Comparison of ENCODE assay signal across 13 mouse cellular contexts in the genomic region with DNA sequence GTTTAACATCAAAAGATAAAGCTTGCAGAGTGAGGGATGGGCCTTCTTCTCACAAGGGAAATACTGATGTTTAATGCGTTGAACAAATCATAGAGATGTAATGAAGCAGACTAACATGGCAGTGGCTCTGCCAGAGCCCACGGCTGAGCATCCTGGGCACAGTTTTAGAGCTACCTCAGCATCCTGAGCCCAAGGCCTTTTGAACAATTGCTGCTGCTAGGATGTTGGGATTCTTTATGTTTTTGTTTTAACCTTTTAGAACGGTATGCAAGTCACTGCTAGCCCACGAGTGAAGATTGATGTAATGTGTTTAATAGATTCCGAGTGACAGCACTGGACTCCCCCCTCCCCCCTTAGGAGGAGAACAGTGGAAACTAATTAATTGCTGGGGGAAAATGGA. TPM values are rescaled to one million over a fixed set of nuclear protein-coding genes. Genes with fewer than 3 reads are reported as not detected.
DNase-seq lines count a peak whose midpoint lies in the region; ATAC-seq lines count a peak whose summit lies in the region.
"Had no signal": no experiment of that assay in that cellular context is flagged by ENCODE, and none has a peak within 500 bp of the region (broad histone marks: within the 10 kb centered on the region; RNA-seq: fewer than 3 reads in every experiment).

No protein-coding gene starts in this region.

- H3K27ac ChIP-seq in forebrain, embryonic 11.5 days (ENCODE audit: low read depth, low read length) = 0 out of 2 replicates have a peak overlapping the region, but pooled peaks have one; percentile 38
- no peak overlapping the region for H3K27ac ChIP-seq in forebrain, embryonic 10.5 days
- peak overlapping the region; percentile 84 for H3K27ac ChIP-seq in hindbrain, embryonic 13.5 days
- H3K27ac ChIP-seq in midbrain, embryonic 15.5 days = peak overlapping the region; percentile 84
- no peak overlapping the region for H3K27ac ChIP-seq in heart, embryonic 10.5 days
- H3K27ac ChIP-seq: embryonic facial prominence, embryonic 12.5 days had no signal

- H3K27me3 ChIP-seq in forebrain, embryonic 11.5 days (ENCODE audit: control insufficient read depth, insufficient read depth, low read length) = no peaks in the 10 kb centered on the region
- no peaks in the 10 kb centered on the region for H3K27me3 ChIP-seq in forebrain, embryonic 10.5 days (ENCODE audit: poor library complexity, severe bottlenecking)
- H3K27me3 ChIP-seq in hindbrain, embryonic 13.5 days = no peaks in the 10 kb centered on the region
- H3K27me3 ChIP-seq in midbrain, embryonic 15.5 days (replicated peaks) = no peaks in the 10 kb centered on the region
- H3K27me3 ChIP-seq in heart, embryonic 10.5 days (ENCODE audit: insufficient read depth, poor library complexity, severe bottlenecking) = no peaks in the 10 kb centered on the region
- H3K27me3 ChIP-seq: embryonic facial prominence, embryonic 12.5 days had no signal

- no peak for DNase-seq in forebrain, embryonic 11.5 days (ENCODE audit: low spot score)
- DNase-seq in forebrain, embryonic 10.5 days (ENCODE audit: extremely low spot score, low spot score) = no peak
- DNase-seq in cerebellum, adult 9-10 months = peak; percentile 71
- DNase-seq in kidney, postnatal 10 days = no peak
- no peak for DNase-seq in heart, postnatal 4 days
- no peak for DNase-seq in heart, embryonic 10.5 days (ENCODE audit: low spot score)
- DNase-seq: adrenal gland, adult 8-10 months; gastrocnemius, postnatal 25 days had no signal

- WGBS in forebrain, embryonic 11.5 days = 25% methylated on average over 5 of the region's 5 CpGs
- WGBS in forebrain, embryonic 10.5 days = 49% methylated on average over 5 of the region's 5 CpGs
- 15% methylated on average over 5 of the region's 5 CpGs for WGBS in hindbrain, embryonic 13.5 days
- WGBS in midbrain, embryonic 15.5 days = 21% methylated on average over 5 of the region's 5 CpGs
- WGBS in heart, embryonic 10.5 days = 61% methylated on average over 5 of the region's 5 CpGs

- no peaks in the 10 kb centered on the region for H3K9me3 ChIP-seq in forebrain, embryonic 11.5 days (ENCODE audit: control insufficient read depth, low read length)
- no peaks in the 10 kb centered on the region for H3K9me3 ChIP-seq in forebrain, embryonic 10.5 days
- no peaks in the 10 kb centered on the region for H3K9me3 ChIP-seq in hindbrain, embryonic 13.5 days
- no peaks in the 10 kb centered on the region for H3K9me3 ChIP-seq in midbrain, embryonic 15.5 days
- H3K9me3 ChIP-seq in heart, embryonic 10.5 days = no peaks in the 10 kb centered on the region
- H3K9me3 ChIP-seq: embryonic facial prominence, embryonic 12.5 days had no signal

- no peaks in the 10 kb centered on the region for H3K36me3 ChIP-seq in forebrain, embryonic 11.5 days (ENCODE audit: control insufficient read depth, insufficient read depth, low read length)
- no peaks in the 10 kb centered on the region for H3K36me3 ChIP-seq in forebrain, embryonic 10.5 days (replicated peaks)
- H3K36me3 ChIP-seq in hindbrain, embryonic 13.5 days = no peaks in the 10 kb centered on the region
- H3K36me3 ChIP-seq in midbrain, embryonic 15.5 days (replicated peaks) = no peaks in the 10 kb centered on the region
- no peaks in the 10 kb centered on the region for H3K36me3 ChIP-seq in heart, embryonic 10.5 days
- H3K36me3 ChIP-seq: embryonic facial prominence, embryonic 12.5 days had no signal

- no peak overlapping the region for H3K4me3 ChIP-seq in forebrain, embryonic 11.5 days (ENCODE audit: low read depth, low read length)
- H3K4me3 ChIP-seq in forebrain, embryonic 10.5 days = no peak overlapping the region
- H3K4me3 ChIP-seq in hindbrain, embryonic 13.5 days = peak overlapping the region; percentile 41
- peak overlapping the region; percentile 51 for H3K4me3 ChIP-seq in midbrain, embryonic 15.5 days
- no peak overlapping the region for H3K4me3 ChIP-seq in heart, embryonic 10.5 days
- H3K4me3 ChIP-seq: embryonic facial prominence, embryonic 12.5 days had no signal

- peaks cover 4% of the 10 kb centered on the region; the same call in 1 of the 2 replicates for H3K4me1 ChIP-seq in forebrain, embryonic 11.5 days (replicated peaks; ENCODE audit: control insufficient read depth, insufficient read depth, low read length)
- H3K4me1 ChIP-seq in forebrain, embryonic 10.5 days = peaks cover 32% of the 10 kb centered on the region
- peaks cover 15% of the 10 kb centered on the region for H3K4me1 ChIP-seq in hindbrain, embryonic 13.5 days (replicated peaks)
- 0 out of 2 replicates have a peak, but pooled peaks cover 2% of the 10 kb centered on the region for H3K4me1 ChIP-seq in midbrain, embryonic 15.5 days
- no peaks in the 10 kb centered on the region for H3K4me1 ChIP-seq in heart, embryonic 10.5 days
- H3K4me1 ChIP-seq: embryonic facial prominence, embryonic 12.5 days had no signal

- no peak overlapping the region for H3K4me2 ChIP-seq in forebrain, embryonic 11.5 days (ENCODE audit: low read depth, low read length, severe bottlenecking)
- peak overlapping the region; percentile 45 for H3K4me2 ChIP-seq in hindbrain, embryonic 13.5 days
- H3K4me2 ChIP-seq in midbrain, embryonic 15.5 days = peak overlapping the region; percentile 41
- H3K4me2 ChIP-seq: embryonic facial prominence, embryonic 12.5 days; lung, embryonic 14.5 days had no signal

- H3K9ac ChIP-seq in forebrain, embryonic 11.5 days (ENCODE audit: low read length) = no peak overlapping the region
- peak overlapping the region; percentile 55 for H3K9ac ChIP-seq in hindbrain, embryonic 13.5 days
- H3K9ac ChIP-seq in midbrain, embryonic 15.5 days = peak overlapping the region; percentile 52
- H3K9ac ChIP-seq: embryonic facial prominence, embryonic 12.5 days; lung, embryonic 14.5 days had no signal

- 0 out of 2 replicates have a peak, but pooled peaks have one; percentile 16 for ATAC-seq in forebrain, embryonic 11.5 days (replicated peaks; ENCODE audit: low FRiP score)
- peak; percentile 75 for ATAC-seq in hindbrain, embryonic 13.5 days (ENCODE audit: low FRiP score)
- ATAC-seq in midbrain, embryonic 15.5 days (replicated peaks) = peak; percentile 83

RNA-seq across cellular contexts. Expression of a gene that starts 0.7 kb away (rescaled TPM):
- 6.4 and 6.7 TPM in 2 replicates for polyA plus RNA-seq in forebrain, embryonic 11.5 days (2014; fragmentation: Nextera tagmentation; extraction: Ambion mirVana)
- polyA plus RNA-seq in forebrain, embryonic 10.5 days (2016; fragmentation: Nextera tagmentation; extraction: Ambion mirVana) = 2.2 and 2.7 TPM in 2 replicates
- polyA plus RNA-seq in hindbrain, embryonic 13.5 days (2015; fragmentation: Nextera tagmentation; extraction: Ambion mirVana) = 37.1 and 38.6 TPM in 2 replicates
- 43.6 and 47.5 TPM in 2 replicates for polyA plus RNA-seq in midbrain, embryonic 15.5 days (2015; fragmentation: Nextera tagmentation; extraction: Ambion mirVana)
- under 1 TPM; 0.21 to 0.41 TPM for total RNA-seq in heart, postnatal 4 days (2021)
- polyA plus RNA-seq in heart, embryonic 10.5 days (2016; fragmentation: Nextera tagmentation; extraction: Ambion mirVana) = 1.2 and 1.7 TPM in 2 replicates

RNA-seq across cellular contexts. Expression of a gene that starts 53.8 kb away (rescaled TPM):
- polyA plus RNA-seq in forebrain, embryonic 11.5 days (2014; fragmentation: Nextera tagmentation; extraction: Ambion mirVana) = 19.2 and 19.8 TPM in 2 replicates
- polyA plus RNA-seq in forebrain, embryonic 10.5 days (2016; fragmentation: Nextera tagmentation; extraction: Ambion mirVana) = 2.6 and 5.4 TPM in 2 replicates
- 51.3 and 57.4 TPM in 2 replicates for polyA plus RNA-seq in hindbrain, embryonic 13.5 days (2015; fragmentation: Nextera tagmentation; extraction: Ambion mirVana)
- 63.0 and 71.7 TPM in 2 replicates for polyA plus RNA-seq in midbrain, embryonic 15.5 days (2015; fragmentation: Nextera tagmentation; extraction: Ambion mirVana)
- under 1 TPM; 0.50 to 0.81 TPM for total RNA-seq in heart, postnatal 4 days (2021)
- polyA plus RNA-seq in heart, embryonic 10.5 days (2016; fragmentation: Nextera tagmentation; extraction: Ambion mirVana) = 0.17 and 0.46 TPM in 2 replicates
- total RNA-seq: hematopoietic stem cell, adult 5-6 weeks had no signal

Comparison
In these comparisons a context has a peak if more than half of its experiments do, and no peak if none do; other contexts are left out.
1. H3K27ac ChIP-seq: peak in forebrain, embryonic 11.5 days (single experiment), hindbrain, embryonic 13.5 days (single experiment) and midbrain, embryonic 15.5 days (single experiment); none in forebrain, embryonic 10.5 days (single experiment) and heart, embryonic 10.5 days (single experiment).
2. ATAC-seq: peak in every context shown above with its lines; median percentile 83 in midbrain, embryonic 15.5 days; 75 in hindbrain, embryonic 13.5 days; 16 in forebrain, embryonic 11.5 days.
3. H3K4me3 ChIP-seq: peak in hindbrain, embryonic 13.5 days (single experiment) and midbrain, embryonic 15.5 days (single experiment); none in forebrain, embryonic 11.5 days (single experiment), forebrain, embryonic 10.5 days (single experiment) and heart, embryonic 10.5 days (single experiment).